20 mouse cellular contexts compared by ENCODE assay signal in the genomic region with DNA sequence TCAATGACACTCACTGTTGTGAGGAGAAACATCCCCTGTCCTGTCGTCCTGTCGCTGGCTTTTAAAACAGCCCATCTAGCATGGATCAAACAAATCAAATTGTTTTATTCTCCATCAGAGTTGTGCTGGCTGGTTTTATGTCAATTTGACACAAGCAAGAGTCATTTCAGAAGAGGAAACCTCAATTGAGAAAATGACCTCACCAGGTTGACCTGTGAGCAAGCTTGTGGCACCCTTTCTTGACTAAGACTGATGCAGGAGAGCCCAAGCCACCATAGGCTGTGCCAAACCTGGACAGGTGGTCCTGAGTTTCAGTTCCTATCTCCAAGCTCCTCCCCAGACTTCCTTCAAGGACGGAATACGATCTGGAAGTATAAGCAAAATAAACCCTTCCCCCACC.
"Had no signal": no experiment of that assay in that cellular context is flagged by ENCODE, and none has a peak within 500 bp of the region (broad histone marks: within the 10 kb centered on the region; RNA-seq: fewer than 3 reads in every experiment).

No protein-coding gene starts in this region.

- H3K27ac ChIP-seq: liver, embryonic 15.5 days; lung, embryonic 15.5 days; midbrain, embryonic 10.5 days; midbrain, embryonic 12.5 days had no signal

- ATAC-seq: liver, postnatal 0 days; lung, postnatal 0 days; midbrain, embryonic 16.5 days had no signal

- H3K4me1 ChIP-seq: liver, embryonic 15.5 days; lung, embryonic 15.5 days; midbrain, embryonic 10.5 days; midbrain, embryonic 12.5 days had no signal

- H3K9me3 ChIP-seq: liver, embryonic 15.5 days; lung, embryonic 15.5 days; midbrain, embryonic 10.5 days; midbrain, embryonic 12.5 days had no signal

- H3K27me3 ChIP-seq: liver, embryonic 15.5 days; lung, embryonic 15.5 days; midbrain, embryonic 12.5 days had no signal

- H3K36me3 ChIP-seq: liver, embryonic 15.5 days; lung, embryonic 15.5 days; midbrain, embryonic 10.5 days; midbrain, embryonic 12.5 days had no signal

- H3K4me2 ChIP-seq: liver, embryonic 15.5 days; lung, embryonic 15.5 days; midbrain, embryonic 12.5 days had no signal

- DNase-seq: liver, postnatal 0 days; lung, adult 2 months; lung, postnatal 14 days; lung, postnatal 36 days; midbrain, embryonic 14.5 days; retina, postnatal 1 day; right cerebral cortex, adult 18-20 months; right cerebral cortex, postnatal 25 days; right cerebral cortex, postnatal 4 days; spleen, adult 18-20 months; thymus, adult 18-20 months; thymus, postnatal 14 days; thymus, postnatal 36 days had no signal

- H3K9ac ChIP-seq: liver, embryonic 15.5 days; liver, postnatal 0 days; lung, embryonic 15.5 days; midbrain, embryonic 12.5 days had no signal

- H3K4me3 ChIP-seq: liver, embryonic 15.5 days; lung, embryonic 15.5 days; midbrain, embryonic 10.5 days; midbrain, embryonic 12.5 days; myocyte had no signal
